Mouse (Mus musculus): ENCODE measurements around the gene Mpv17l. TPM values are rescaled to one million over a fixed set of nuclear protein-coding genes. Genes with fewer than 3 reads are reported as not detected.

The Mpv17l gene
- polyA plus RNA-seq (2017; shearing (Covaris generic)), result under 1 TPM; 0.64 to 0.87 TPM

DNA sequence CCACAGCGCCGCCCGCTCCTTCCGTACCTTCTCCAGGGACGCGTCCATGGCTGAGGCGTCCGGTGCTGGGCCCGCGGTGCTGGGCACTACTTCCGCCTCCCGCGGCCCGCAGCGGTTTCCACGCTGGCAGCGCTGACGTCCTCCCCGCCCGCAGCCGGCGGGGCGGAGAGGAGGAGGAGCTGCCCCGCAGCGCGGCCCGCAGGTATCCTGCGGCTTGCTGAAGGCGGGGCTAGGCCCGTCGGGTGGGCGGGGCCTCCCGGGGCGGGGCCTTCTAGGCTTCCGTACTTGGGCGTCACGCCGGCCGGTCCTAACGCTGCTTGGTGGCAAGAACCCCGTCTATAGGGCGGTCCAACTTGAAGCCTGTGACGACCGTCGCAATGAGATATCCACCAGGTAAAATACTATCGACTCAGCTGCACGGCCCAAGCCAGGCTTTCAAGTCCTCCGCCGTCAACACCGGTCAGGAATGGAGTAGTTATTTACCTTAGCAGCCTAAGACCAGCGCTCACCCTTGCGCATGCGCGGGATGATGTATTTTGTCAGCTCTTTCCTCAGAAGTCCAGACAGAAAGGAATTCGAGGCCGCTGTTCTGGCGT lies at the start of gene Mpv17l, which contains the start of gene Pdxdc1:
Mpv17l (plus strand) TSS at position 274 of the 596 bp plus-strand sequence.
Pdxdc1 (minus strand) TSS at position 244 of the 596 bp plus-strand sequence.

DNA sequence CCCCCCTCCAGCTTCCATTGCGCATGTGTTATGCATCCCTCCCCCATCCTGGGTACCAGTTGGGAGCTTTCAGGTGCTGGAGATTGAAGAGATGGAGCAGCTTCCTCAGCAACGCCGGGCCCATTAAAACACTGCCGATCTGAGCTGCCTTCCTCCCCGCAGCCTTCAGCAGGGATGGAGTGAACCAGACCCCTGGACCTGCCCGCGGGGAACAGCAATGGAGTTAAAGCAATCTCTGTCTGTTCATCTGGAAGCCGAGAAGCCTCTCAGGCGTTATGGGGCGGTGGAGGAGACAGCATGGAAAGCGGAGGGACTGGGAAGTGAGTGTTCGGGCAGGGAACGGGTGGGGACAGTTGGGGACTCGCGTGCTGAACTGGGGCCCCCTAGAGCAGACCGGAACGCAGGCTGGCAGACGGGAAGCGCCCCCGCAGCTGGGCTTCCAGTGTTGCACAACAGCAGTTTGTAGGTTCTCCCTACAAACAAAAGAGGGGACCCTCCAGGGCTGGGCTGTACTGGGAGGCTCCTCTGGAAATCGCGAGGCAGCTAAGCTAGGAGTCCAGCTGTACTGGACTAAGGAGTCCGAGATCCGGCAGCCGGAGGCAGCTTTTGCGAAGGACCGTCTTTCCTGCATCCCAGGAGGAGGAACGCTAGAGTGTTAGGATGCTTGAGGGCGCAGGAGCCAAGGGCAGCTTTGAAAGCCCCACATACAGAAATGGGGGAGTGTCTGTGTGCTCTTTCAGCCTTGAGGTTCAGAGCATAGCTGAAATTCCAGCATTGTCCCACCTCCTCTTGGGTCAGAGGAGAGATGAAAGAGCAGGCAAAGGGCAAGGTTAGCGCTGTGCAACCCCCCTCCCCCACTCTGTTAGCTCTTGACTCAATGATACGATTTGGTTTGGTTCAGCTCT lies 83.9 kb downstream of the Mpv17l start, which contains the start of the genes 2900011O08Rik and Ifitm7:
2900011O08Rik (plus strand) TSS at position 31 of the 905 bp plus-strand sequence.
Ifitm7 (minus strand) TSS at position 315 of the 905 bp plus-strand sequence.

Other genes with a start within 250 kb of the Mpv17l start
- gene Parn, start 235.0 kb upstream of the Mpv17l start, polyA plus RNA-seq (2017; shearing (Covaris generic)), result 10 to 100 TPM; 32.7 to 54.3 TPM
- 10 to 100 TPM; 49.9 to 57.1 TPM for gene Bfar, start 231.3 kb upstream of the Mpv17l start, polyA plus RNA-seq (2017; shearing (Covaris generic))
- 1 to 10 TPM; 8.1 to 9.0 TPM for gene 3110001I22Rik, start 231.2 kb upstream of the Mpv17l start, polyA plus RNA-seq (2017; shearing (Covaris generic))
- not detected for gene Pla2g10, start 172.2 kb upstream of the Mpv17l start, polyA plus RNA-seq (2017; shearing (Covaris generic))
- gene Rrn3, start 122.5 kb upstream of the Mpv17l start, polyA plus RNA-seq (2017; shearing (Covaris generic)), result 10 to 100 TPM; 30.3 to 35.3 TPM
- 100 to 1,000 TPM; 189 to 220 TPM for gene Ntan1, start 84.3 kb upstream of the Mpv17l start, polyA plus RNA-seq (2017; shearing (Covaris generic))
- gene Pdxdc1, start within 50 bp of the Mpv17l start, polyA plus RNA-seq (2017; shearing (Covaris generic)), result 10 to 100 TPM; 49.1 to 54.7 TPM
- not detected for gene 2900011O08Rik, start 83.4 kb downstream of the Mpv17l start, polyA plus RNA-seq (2017; shearing (Covaris generic))
- gene Ifitm7, start 83.7 kb downstream of the Mpv17l start, polyA plus RNA-seq (2017; shearing (Covaris generic)), result not detected

Measured in activated CD4-positive, CD25-positive, alpha-beta regulatory T cell (primary cell).